Mouse (Mus musculus) naive thymus-derived CD4-positive, alpha-beta T cell, adult 5 months (primary cell): ENCODE data around the gene Shtn1. TPM values are rescaled to one million over a fixed set of nuclear protein-coding genes. Genes with fewer than 3 reads are reported as not detected.

ENCODE experiments used
- polyA plus RNA-seq: library from polyadenylated mRNA; unstranded; fragments of 100-300 nt; shearing (Covaris generic); gene quantifications from one replicate; pipeline ENCODE4 v1.2.1, GENCODE M21; 2017

The Shtn1 gene
- polyA plus RNA-seq = not detected

GRCm38 (mm10) chr19:59075472-59076101, at the start of gene Shtn1:
Shtn1 (minus strand) TSS chr19:59076100.

GRCm38 (mm10) chr19:58942841-58943828, 132.8 kb downstream of the Shtn1 start, which contains the start of the genes Eno4 and Hspa12a:
Eno4 (plus strand) TSS chr19:58943425.
Hspa12a (minus strand) TSS chr19:58943654.

Other genes starting within 250 kb of the Shtn1 start
- not detected for gene Eno4, start 132.7 kb downstream of the Shtn1 start, polyA plus RNA-seq
- 2.3 TPM for gene Hspa12a, start 132.4 kb downstream of the Shtn1 start, polyA plus RNA-seq
- not detected for gene Vax1, start 94.0 kb upstream of the Shtn1 start, polyA plus RNA-seq
- not detected for gene Kcnk18, start 143.1 kb upstream of the Shtn1 start, polyA plus RNA-seq
- 4.0 TPM for gene Slc18a2, start 184.8 kb upstream of the Shtn1 start, polyA plus RNA-seq
- 138 TPM for gene Rps12-ps3, start 246.2 kb upstream of the Shtn1 start, polyA plus RNA-seq